Mouse (Mus musculus): ENCODE results near the gene Nr4a3. TPM values are rescaled to one million over a fixed set of nuclear protein-coding genes. Genes with fewer than 3 reads are reported as not detected.
A peak's percentile ranks its signal among the peaks of the same experiment; 100 is the strongest.

Gene Nr4a3
- polyA plus RNA-seq (2015; fragmentation: Nextera tagmentation; extraction: Ambion mirVana), result 0.13 and 0.24 TPM in 2 replicates

DNA sequence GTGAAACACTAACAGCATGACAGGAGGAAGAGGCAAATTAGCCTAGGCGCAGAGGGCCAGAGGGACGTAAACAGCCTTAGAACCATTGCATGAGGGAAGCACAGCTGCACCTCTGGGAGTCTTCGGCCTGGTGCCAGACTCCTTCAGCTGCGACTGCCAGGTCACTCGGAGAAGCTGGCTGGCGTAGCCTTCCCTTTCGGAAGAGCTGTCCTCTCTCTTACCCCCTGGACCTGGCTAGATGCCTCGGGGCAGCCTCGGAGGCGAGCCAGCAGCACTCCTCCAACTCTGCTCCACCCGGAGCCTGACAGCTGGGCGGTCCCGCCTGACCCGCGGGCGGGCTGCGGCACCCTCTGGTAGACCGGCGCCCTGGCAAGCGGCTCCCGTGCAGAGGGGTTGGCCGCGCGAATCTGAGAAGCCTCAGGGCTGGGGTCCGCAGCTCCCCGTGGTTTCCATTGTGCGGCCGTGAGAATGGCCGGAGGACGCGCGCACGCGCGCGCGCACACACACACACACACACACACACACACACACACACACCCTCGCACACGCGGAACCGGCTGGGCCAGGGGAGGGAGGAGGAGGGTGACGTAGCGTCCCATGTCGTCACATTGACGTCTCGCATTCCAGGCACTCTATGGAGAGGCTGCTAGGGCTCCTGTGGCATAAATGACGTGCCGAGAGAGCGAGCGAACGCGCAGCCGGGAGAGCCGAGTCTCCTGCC lies at the start of gene Nr4a3:
Gene Nr4a3, plus strand, starts transcription at position 663 of the 721 bp plus-strand sequence.
- H3K27ac ChIP-seq (ENCODE audit: low read length), result peak within 1 kb of the TSS; percentile 100
- under 1% methylated on average over 53 of the region's 54 CpGs for WGBS
- peaks cover 35% of the 10 kb centered on the region for H3K4me1 ChIP-seq (ENCODE audit: control insufficient read depth, insufficient read depth, low read length)
- peak; percentile 69 for ATAC-seq (replicated peaks; ENCODE audit: extremely low read depth, insufficient read depth, low FRiP score)
- H3K27me3 ChIP-seq (ENCODE audit: control insufficient read depth, insufficient read depth, low read length), result peaks cover 16% of the 10 kb centered on the region
- peak within 1 kb of the TSS; percentile 100 for H3K4me2 ChIP-seq (ENCODE audit: low read depth, low read length)
- peak within 1 kb of the TSS; percentile 77 for H3K9ac ChIP-seq (ENCODE audit: low read length)
- H3K4me3 ChIP-seq (ENCODE audit: low read length), result peak within 1 kb of the TSS; percentile 81
- H3K36me3 ChIP-seq (ENCODE audit: control insufficient read depth, insufficient read depth), result no peaks in the 10 kb centered on the region
- no peaks in the 10 kb centered on the region for H3K9me3 ChIP-seq (replicated peaks; ENCODE audit: control insufficient read depth, low read length)

DNA sequence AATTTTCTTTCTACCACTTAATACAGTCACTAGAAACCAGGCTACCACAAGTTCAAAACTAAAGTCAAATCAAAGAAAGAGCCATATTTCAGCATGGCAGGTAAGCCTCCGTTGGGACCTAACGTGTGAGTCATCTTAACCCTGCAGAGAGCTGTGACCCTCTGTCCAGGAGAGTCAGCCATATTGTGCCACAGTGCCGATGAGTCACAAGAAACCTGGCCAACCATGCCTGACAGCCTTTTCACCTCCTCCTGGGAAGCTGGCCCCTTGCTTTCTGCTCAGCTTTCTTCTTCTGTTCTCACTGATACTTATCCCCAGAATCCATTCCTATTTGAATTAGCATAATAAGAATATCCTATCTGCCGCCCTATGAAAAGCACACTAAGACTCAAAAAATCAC lies 42.0 kb upstream of the Nr4a3 start:
- 79% methylated on average over 4 of the region's 4 CpGs for WGBS
- Histone ChIP-seq H3K27me3 (ENCODE audit: control insufficient read depth, insufficient read depth, low read length) (no peaks in the 10 kb centered on the region), H3K9me3 (replicated peaks; ENCODE audit: control insufficient read depth, low read length) (no peaks in the 10 kb centered on the region), H3K27ac (ENCODE audit: low read length) (no peak overlapping the region), H3K4me1 (ENCODE audit: control insufficient read depth, insufficient read depth, low read length) (no peaks in the 10 kb centered on the region), H3K9ac (ENCODE audit: low read length) (no peak overlapping the region), H3K4me2 (ENCODE audit: low read depth, low read length) (no peak overlapping the region), H3K4me3 (ENCODE audit: low read length) (no peak overlapping the region), H3K36me3 (ENCODE audit: control insufficient read depth, insufficient read depth) (no peaks in the 10 kb centered on the region)
- ATAC-seq (replicated peaks; ENCODE audit: extremely low read depth, insufficient read depth, low FRiP score), result no peak

DNA sequence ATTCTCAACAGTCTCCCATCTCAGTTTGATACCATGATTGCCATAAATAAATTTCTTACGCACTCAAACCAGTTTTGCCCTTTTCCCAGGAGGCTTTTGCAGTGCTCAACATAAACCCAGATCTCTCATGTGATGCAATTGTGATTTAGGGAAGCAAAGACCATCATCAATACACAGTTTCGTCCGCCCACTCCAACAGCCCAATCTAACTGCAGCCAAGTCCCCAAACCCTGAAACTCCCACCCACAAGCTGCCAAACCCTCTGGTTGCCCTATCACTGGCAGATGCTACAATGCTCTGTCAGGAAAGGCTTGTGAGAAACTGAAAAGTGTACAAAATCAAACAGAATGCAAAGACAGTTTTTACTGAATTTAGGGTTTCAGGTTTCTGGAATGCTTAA lies 41.5 kb upstream of the Nr4a3 start:
- H3K27ac ChIP-seq (ENCODE audit: low read length), result no peak overlapping the region
- no peaks in the 10 kb centered on the region for H3K4me1 ChIP-seq (ENCODE audit: control insufficient read depth, insufficient read depth, low read length)
- H3K36me3 ChIP-seq (ENCODE audit: control insufficient read depth, insufficient read depth), result no peaks in the 10 kb centered on the region
- H3K9ac ChIP-seq (ENCODE audit: low read length), result no peak overlapping the region
- H3K27me3 ChIP-seq (ENCODE audit: control insufficient read depth, insufficient read depth, low read length), result no peaks in the 10 kb centered on the region
- H3K9me3 ChIP-seq (replicated peaks; ENCODE audit: control insufficient read depth, low read length), result no peaks in the 10 kb centered on the region
- H3K4me2 ChIP-seq (ENCODE audit: low read depth, low read length), result no peak overlapping the region
- no peak for ATAC-seq (replicated peaks; ENCODE audit: extremely low read depth, insufficient read depth, low FRiP score)
- 80% methylated on average over 3 of the region's 3 CpGs for WGBS
- no peak overlapping the region for H3K4me3 ChIP-seq (ENCODE audit: low read length)

DNA sequence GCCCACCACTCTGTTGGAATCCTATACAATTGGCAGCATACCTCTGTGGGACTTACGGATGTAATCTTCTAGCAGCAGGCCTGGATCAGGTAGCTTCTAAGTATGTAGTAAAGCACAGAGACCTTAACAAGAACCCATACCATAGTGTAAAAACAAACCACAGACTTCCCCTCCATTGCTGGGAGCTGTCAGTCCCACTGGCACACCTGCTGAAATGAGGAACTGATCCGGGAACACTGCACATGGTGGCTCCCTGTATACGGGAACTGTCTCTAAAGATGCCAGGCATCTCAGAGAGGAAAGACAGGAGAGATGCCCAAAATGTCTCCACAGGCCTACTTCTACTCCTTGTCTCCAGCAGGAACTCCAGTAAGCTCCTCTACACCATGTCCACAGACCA lies 38.6 kb upstream of the Nr4a3 start:
- no peak for ATAC-seq (replicated peaks; ENCODE audit: extremely low read depth, insufficient read depth, low FRiP score)
- H3K27ac ChIP-seq (ENCODE audit: low read length), result no peak overlapping the region
- H3K9ac ChIP-seq (ENCODE audit: low read length), result no peak overlapping the region
- no peak overlapping the region for H3K4me3 ChIP-seq (ENCODE audit: low read length)
- no peaks in the 10 kb centered on the region for H3K9me3 ChIP-seq (replicated peaks; ENCODE audit: control insufficient read depth, low read length)
- no peaks in the 10 kb centered on the region for H3K27me3 ChIP-seq (ENCODE audit: control insufficient read depth, insufficient read depth, low read length)
- H3K4me1 ChIP-seq (ENCODE audit: control insufficient read depth, insufficient read depth, low read length), result no peaks in the 10 kb centered on the region
- H3K36me3 ChIP-seq (ENCODE audit: control insufficient read depth, insufficient read depth), result no peaks in the 10 kb centered on the region
- no peak overlapping the region for H3K4me2 ChIP-seq (ENCODE audit: low read depth, low read length)
- whole genome bisulfite sequencing, result 72% methylated on average over 3 of the region's 3 CpGs

DNA sequence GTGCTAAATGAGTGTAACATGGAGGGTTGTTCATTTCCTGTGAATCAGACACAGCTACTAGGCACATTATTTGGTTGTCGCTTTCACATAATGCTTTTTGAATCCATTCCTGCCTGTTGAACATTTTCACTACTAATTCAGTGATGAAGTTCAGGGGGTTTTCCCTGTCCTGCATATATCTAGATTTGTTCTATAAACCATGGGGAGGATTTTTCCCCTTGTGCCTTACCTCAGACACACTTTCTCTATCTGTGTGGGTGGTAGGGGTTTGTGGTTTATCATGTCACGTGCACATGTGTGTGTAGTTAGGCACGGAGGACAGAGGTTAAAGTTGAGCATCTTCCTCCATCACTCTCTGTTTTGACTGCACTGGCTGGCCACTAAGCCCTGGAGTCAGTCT lies 32.7 kb upstream of the Nr4a3 start:
- no peak for ATAC-seq (replicated peaks; ENCODE audit: extremely low read depth, insufficient read depth, low FRiP score)
- H3K27me3 ChIP-seq (ENCODE audit: control insufficient read depth, insufficient read depth, low read length), result no peaks in the 10 kb centered on the region
- H3K36me3 ChIP-seq (ENCODE audit: control insufficient read depth, insufficient read depth), result no peaks in the 10 kb centered on the region
- no peaks in the 10 kb centered on the region for H3K4me1 ChIP-seq (ENCODE audit: control insufficient read depth, insufficient read depth, low read length)
- 76% methylated on average over 3 of the region's 3 CpGs for WGBS
- no peak overlapping the region for H3K9ac ChIP-seq (ENCODE audit: low read length)
- H3K4me3 ChIP-seq (ENCODE audit: low read length), result no peak overlapping the region
- H3K27ac ChIP-seq (ENCODE audit: low read length), result no peak overlapping the region
- H3K4me2 ChIP-seq (ENCODE audit: low read depth, low read length), result no peak overlapping the region
- H3K9me3 ChIP-seq (replicated peaks; ENCODE audit: control insufficient read depth, low read length), result no peaks in the 10 kb centered on the region

DNA sequence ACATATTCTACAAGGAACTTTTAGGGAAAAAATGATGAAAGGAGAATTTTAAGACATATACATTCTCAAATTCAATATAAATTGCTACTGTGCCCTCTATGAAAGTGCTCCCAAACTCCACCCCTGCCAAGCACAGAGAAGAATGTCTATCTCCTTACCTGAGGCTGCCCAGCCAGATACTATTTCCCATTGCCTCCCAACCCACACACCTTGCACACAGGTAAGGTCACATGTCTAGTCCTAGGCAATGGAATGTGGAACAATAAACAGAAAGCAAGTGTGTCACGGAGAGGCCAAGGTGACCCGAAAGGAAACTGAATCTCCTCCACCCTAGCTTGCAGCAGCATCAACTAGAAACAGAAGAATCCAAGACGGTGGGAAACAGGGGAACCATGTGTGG lies 22.0 kb upstream of the Nr4a3 start:
- H3K9me3 ChIP-seq (replicated peaks; ENCODE audit: control insufficient read depth, low read length), result no peaks in the 10 kb centered on the region
- no peak for ATAC-seq (replicated peaks; ENCODE audit: extremely low read depth, insufficient read depth, low FRiP score)
- H3K4me2 ChIP-seq (ENCODE audit: low read depth, low read length), result no peak overlapping the region
- no peaks in the 10 kb centered on the region for H3K4me1 ChIP-seq (ENCODE audit: control insufficient read depth, insufficient read depth, low read length)
- H3K36me3 ChIP-seq (ENCODE audit: control insufficient read depth, insufficient read depth), result 0 out of 2 replicates have a peak, but pooled peaks cover 5% of the 10 kb centered on the region
- 65% methylated on average over 3 of the region's 3 CpGs for WGBS
- no peak overlapping the region for H3K9ac ChIP-seq (ENCODE audit: low read length)
- H3K27me3 ChIP-seq (ENCODE audit: control insufficient read depth, insufficient read depth, low read length), result no peaks in the 10 kb centered on the region
- no peak overlapping the region for H3K4me3 ChIP-seq (ENCODE audit: low read length)
- H3K27ac ChIP-seq (ENCODE audit: low read length), result no peak overlapping the region

DNA sequence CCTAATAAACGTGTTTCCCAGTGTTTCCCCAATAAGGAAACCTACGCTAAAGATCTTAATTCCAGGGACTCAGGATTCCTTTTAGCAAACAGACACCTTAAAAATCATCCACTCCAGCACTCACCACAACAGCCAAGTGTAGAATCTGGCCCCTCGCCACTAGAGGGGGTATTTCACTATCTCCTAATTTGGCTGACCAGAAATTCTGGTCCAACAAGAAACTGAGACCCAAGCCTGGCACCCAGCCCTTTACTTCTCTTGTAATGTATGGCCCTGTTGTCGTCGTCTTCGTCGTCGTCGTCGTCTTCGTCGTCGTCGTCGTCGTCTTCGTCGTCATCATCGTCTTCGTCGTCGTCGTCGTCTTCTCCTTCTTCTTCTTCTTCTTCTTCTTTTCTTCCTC lies 15.3 kb upstream of the Nr4a3 start:
- no peak for ATAC-seq (replicated peaks; ENCODE audit: extremely low read depth, insufficient read depth, low FRiP score)
- H3K36me3 ChIP-seq (ENCODE audit: control insufficient read depth, insufficient read depth), result 0 out of 2 replicates have a peak, but pooled peaks cover 5% of the 10 kb centered on the region
- H3K27ac ChIP-seq (ENCODE audit: low read length), result no peak overlapping the region
- H3K9ac ChIP-seq (ENCODE audit: low read length), result no peak overlapping the region
- no peaks in the 10 kb centered on the region for H3K4me1 ChIP-seq (ENCODE audit: control insufficient read depth, insufficient read depth, low read length)
- H3K9me3 ChIP-seq (replicated peaks; ENCODE audit: control insufficient read depth, low read length), result no peaks in the 10 kb centered on the region
- H3K4me2 ChIP-seq (ENCODE audit: low read depth, low read length), result no peak overlapping the region
- H3K27me3 ChIP-seq (ENCODE audit: control insufficient read depth, insufficient read depth, low read length), result no peaks in the 10 kb centered on the region
- 66% methylated on average over 24 of the region's 24 CpGs for WGBS
- H3K4me3 ChIP-seq (ENCODE audit: low read length), result no peak overlapping the region

DNA sequence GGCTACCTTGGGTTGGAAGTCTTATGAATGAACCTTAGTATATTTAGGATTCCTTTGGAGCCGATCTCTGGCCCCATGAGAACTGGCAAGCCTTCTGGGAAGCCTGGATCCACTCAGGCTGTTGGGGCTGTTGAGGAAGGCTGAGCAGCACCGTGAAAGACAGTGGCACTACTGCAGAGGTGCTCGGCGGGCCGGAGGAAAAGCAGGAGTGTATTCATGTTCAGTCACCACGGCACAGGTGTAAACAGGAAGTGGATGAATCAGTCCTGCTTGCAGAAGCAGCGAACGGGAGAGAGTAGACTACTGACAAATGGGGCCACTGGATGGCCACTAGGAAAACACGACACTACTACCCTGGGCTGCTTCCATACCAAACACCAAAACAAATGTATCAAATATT lies 10.7 kb upstream of the Nr4a3 start:
- Histone ChIP-seq H3K4me1 (ENCODE audit: control insufficient read depth, insufficient read depth, low read length) (no peaks in the 10 kb centered on the region), H3K9ac (ENCODE audit: low read length) (no peak overlapping the region), H3K4me3 (ENCODE audit: low read length) (no peak overlapping the region), H3K4me2 (ENCODE audit: low read depth, low read length) (no peak overlapping the region), H3K27me3 (ENCODE audit: control insufficient read depth, insufficient read depth, low read length) (no peaks in the 10 kb centered on the region), H3K27ac (ENCODE audit: low read length) (no peak overlapping the region), H3K36me3 (ENCODE audit: control insufficient read depth, insufficient read depth) (no peaks in the 10 kb centered on the region), H3K9me3 (replicated peaks; ENCODE audit: control insufficient read depth, low read length) (no peaks in the 10 kb centered on the region)
- ATAC-seq (replicated peaks; ENCODE audit: extremely low read depth, insufficient read depth, low FRiP score), result no peak
- WGBS, result 80% methylated on average over 9 of the region's 9 CpGs

DNA sequence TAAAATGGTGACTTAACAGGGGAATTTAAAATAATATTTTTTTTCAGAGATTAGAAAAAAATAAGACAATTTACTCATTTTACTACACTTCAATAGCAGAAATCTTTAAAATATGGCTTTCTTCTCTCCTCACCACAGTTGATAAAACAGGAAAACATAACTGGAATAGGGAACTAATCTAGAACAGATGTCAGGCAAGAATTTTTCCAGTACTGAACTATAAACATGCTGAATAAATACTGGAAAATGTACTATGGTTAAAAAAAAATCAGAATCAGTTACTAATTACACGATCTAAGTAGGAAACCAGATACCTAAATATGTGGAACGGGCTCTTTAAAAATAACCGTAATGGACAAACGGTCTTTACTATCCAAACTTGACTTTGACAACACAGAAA lies 7.3 kb upstream of the Nr4a3 start:
- Histone ChIP-seq H3K36me3 (ENCODE audit: control insufficient read depth, insufficient read depth) (no peaks in the 10 kb centered on the region), H3K9ac (ENCODE audit: low read length) (no peak overlapping the region), H3K4me1 (ENCODE audit: control insufficient read depth, insufficient read depth, low read length) (peaks cover 10% of the 10 kb centered on the region), H3K27me3 (ENCODE audit: control insufficient read depth, insufficient read depth, low read length) (no peaks in the 10 kb centered on the region), H3K27ac (ENCODE audit: low read length) (no peak overlapping the region), H3K9me3 (replicated peaks; ENCODE audit: control insufficient read depth, low read length) (no peaks in the 10 kb centered on the region), H3K4me3 (ENCODE audit: low read length) (no peak overlapping the region), H3K4me2 (ENCODE audit: low read depth, low read length) (no peak overlapping the region)
- 75% methylated on average over 4 of the region's 4 CpGs for WGBS
- ATAC-seq (replicated peaks; ENCODE audit: extremely low read depth, insufficient read depth, low FRiP score), result no peak

All from heart, embryonic 16.5 days (tissue).